Mouse (Mus musculus): ENCODE measurements around the gene Ube2m. TPM values are rescaled to one million over a fixed set of nuclear protein-coding genes. Genes with fewer than 3 reads are reported as not detected.

Ube2m gene
- total RNA-seq, 2 experiments from 2014 or later = 221 to 229 TPM

DNA sequence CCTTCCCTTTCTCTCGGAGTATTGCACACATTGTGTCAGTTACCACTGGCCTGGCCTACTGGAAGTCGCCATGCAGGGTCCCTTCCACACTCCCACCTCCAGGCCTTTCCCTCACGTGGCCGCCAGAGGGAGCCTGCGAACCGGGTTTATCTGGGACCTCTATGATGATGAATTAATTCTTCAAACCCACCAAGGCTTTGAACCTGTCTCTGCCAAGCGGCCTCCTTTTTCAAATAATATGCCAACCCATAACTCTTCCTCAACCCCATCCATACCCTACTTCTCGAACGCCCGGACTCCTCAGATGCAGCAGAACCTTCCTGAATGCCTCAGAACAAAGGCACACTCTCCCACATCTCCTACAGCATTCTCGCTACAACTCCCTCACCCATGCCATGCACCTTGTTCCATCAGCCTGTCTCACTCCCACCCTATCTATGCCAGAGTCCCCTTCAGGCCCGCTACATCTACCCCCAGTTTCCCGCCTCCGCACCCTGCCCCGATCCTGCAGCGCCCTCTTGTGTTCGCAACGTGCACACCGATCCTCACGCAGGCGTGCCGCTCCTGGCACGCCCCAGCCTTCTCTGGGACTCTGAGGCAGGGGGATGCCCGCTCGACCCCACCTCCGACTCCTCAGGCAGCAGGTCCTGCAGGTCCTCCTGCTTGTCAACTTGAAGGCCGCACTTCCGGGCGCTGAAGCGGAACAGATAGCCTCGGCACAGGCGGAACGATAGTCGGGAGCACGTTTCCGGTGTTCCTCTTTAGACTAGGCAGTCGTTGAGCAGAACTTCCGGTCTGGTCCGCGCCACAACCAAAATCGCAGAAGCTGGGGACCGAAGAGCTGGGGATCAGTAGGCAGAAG, 28.7 kb downstream of the Ube2m start:
- intact Hi-C loops (cut with DNase I) = loop anchor here (2.0 to 5.0 kb wide), 3 partner anchors 15 to 97 kb away; no protein-coding TSS in a partner anchor

DNA sequence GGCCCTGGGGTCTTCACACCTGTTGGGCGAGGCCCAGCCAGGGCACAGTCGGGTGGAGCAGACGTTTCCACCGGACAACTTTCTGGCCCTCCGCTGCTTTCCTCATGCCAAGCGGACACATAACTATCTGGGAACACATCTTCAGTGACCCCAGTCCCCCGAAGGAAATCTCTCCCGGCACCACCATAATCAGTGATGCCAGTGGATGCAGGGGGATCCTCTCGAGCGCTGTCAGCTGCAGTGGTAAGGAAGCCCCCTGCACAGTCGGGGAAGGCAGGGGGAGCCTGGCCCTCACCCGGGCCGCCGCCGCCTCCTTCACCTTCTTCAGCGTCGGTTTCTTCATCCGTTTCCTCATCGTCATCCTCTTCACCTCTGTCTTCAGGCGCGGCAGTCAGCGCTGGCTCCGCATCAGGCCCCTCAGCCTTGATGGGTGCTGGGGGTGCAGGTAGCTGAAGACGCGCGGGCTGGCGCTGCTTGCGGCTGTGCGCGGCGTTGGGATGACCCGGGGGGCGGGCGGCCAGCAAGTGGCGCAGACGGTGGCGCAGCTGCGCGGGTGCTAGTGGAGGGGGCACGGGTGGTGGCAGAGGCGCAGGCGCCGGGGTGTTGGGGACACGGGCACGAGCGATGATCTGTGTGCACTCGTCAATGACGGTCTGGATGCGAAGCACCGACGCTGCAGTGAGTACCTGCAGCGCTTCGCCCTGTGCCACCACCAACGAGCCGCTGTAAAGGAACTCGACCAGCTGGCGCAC, 30.6 kb downstream of the Ube2m start:
- DNase-seq (ENCODE audit: extremely low spot score in 1 of 2, low spot score in 2 of 2) = peak in 1 of 2 experiments; percentile 58
- intact Hi-C loops (cut with DNase I) = loop anchor here (2.0 to 5.0 kb wide), 3 partner anchors 17 to 95 kb away; no protein-coding TSS in a partner anchor

More for the DNA sequence above, 28.7 kb downstream of the Ube2m start:
- DNase-seq (ENCODE audit: extremely low spot score in 1 of 2, low spot score in 2 of 2) = peak; percentile 94 to 95

DNA sequence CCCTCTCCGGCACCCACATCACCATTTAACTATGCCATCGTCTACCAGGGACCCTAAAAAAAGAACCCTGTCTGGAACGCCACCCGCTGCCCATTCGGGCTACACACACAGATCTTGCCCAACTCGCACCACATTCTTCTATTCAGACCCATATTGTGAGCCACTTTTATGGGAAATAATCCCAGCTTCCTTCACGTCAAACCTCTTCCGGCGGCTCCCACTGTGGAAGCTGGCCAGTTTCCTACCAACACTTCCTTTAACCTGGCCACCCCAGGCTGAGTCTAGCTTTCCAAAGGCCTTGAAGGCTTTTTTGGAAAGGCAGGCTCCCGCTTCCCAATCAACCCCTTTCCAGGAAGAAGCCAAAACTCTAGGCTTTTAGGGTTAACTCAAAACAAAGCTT, 31.5 kb downstream of the Ube2m start:
- intact Hi-C loops (cut with DNase I) = loop anchor here (5.0 kb wide), 2 partner anchors 36 to 94 kb away; no protein-coding TSS in a partner anchor
- DNase-seq (ENCODE audit: extremely low spot score in 1 of 2, low spot score in 2 of 2) = peak in 1 of 2 experiments; percentile 29

DNA sequence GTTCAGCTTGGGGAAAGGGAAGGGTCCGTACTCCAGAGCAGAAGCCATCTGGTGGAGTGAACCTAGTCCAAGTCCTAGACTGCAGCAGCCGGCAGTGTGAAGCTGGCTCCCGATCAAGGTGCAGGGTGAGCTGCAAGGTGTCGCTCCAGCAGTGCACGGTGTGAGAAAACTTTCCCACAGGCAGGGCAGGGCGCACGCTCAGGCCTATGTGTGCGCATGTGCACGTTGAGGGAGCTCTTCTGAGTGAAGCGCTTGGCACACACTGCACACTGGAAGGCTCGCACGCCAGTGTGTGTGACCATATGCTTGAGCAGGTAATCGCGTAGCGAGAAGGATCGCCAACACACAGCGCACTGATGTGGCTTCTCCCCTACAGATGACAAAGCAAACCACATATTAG, 32.1 kb downstream of the Ube2m start:
- intact Hi-C loops (cut with DNase I) = loop anchor here (5.0 kb wide), 2 partner anchors 36 to 94 kb away; no protein-coding TSS in a partner anchor
- peak in 1 of 2 experiments; percentile 26 for DNase-seq (ENCODE audit: extremely low spot score in 1 of 2, low spot score in 2 of 2)

DNA sequence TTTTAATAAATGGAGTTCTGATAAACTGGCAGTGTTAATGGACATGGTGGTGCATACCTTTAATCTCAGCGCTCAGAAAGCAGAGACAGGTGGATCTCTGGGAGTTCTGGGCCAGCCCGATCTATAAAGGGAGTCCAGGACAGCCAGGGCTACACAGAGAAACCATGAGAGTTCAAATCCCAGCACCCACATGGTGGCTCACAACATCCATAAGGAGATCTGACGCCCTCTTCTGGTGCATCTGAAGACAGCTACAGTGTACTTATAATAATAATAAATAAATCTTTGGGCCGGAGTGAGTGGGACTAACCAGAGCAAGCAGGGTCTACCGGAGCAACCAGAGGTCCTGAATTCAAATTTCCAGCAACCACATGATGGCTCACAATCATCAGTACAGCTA, 34.7 kb downstream of the Ube2m start:
- DNase-seq (ENCODE audit: extremely low spot score in 1 of 2, low spot score in 2 of 2) = no peak
- intact Hi-C loops (cut with DNase I) = no loop called here

DNA sequence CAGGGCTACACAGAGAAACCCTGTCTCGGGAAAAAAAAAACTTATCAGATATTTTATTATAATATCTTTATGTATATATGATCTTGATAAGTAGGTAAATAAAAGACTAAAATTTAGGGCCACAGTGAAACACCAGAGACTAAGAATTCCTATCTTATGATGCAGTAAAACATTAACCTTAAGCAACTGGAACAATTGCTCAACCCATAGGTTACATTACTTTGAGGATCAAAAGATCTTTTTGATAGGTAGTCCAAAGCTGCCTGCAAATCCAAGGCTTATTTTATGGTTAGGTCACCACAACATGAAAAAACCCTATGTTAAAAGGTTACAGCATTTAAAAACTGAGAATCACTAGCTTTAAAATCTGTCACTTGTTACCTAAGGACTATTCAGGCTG, 36.5 kb downstream of the Ube2m start:
- intact Hi-C loops (cut with DNase I) = no loop called here
- DNase-seq (ENCODE audit: extremely low spot score in 1 of 2, low spot score in 2 of 2) = no peak

DNA sequence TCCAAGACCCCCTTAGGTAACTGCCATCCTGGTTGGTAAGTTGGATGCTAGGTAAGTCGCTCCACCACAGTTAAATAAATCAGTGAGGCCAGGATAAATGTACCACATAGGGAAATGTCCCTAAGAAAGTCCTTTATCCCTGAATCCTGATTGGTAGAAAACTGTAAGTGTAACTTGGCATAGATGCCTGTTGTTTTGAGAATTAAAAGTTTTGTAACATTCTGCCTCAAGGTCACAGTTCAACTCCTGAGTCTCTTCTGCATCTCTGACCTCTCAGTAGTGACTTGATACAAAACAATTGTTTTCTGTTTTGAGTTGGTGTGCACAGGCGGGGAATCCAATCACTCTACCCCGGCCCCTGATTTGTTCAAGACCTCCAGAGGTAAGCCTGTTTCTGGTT, 39.2 kb downstream of the Ube2m start, which contains the start of gene Trim28:
TSS of gene Trim28 (plus strand) at position 264 of the 400 bp plus-strand sequence.
- intact Hi-C loops (cut with DNase I) = no loop called here
- no peak for DNase-seq (ENCODE audit: extremely low spot score in 1 of 2, low spot score in 2 of 2)

DNA sequence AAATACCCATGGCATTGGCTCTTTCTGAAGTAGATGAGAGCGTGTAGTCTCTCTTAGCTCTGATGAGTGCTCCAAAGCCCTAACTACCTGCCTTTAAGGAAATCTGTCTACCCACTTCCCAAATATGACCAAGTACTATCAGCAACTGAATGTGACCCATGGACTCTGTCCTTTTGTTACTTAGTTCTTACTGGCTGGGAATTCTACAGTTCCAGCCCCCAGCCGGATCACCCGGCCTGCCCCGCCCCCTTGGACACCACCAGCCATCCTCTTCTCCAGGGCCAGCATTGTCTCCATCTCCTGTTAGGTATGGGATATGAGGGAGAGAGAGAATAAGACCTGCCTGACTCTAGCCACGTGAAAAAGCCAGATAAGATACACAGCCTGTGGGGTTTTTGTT, 40.0 kb downstream of the Ube2m start, which contains the start of gene Slc27a5:
TSS of gene Slc27a5 (minus strand) at position 140 of the 400 bp plus-strand sequence.
- DNase-seq (ENCODE audit: extremely low spot score in 1 of 2, low spot score in 2 of 2) = no peak
- intact Hi-C loops (cut with DNase I) = no loop called here

DNA sequence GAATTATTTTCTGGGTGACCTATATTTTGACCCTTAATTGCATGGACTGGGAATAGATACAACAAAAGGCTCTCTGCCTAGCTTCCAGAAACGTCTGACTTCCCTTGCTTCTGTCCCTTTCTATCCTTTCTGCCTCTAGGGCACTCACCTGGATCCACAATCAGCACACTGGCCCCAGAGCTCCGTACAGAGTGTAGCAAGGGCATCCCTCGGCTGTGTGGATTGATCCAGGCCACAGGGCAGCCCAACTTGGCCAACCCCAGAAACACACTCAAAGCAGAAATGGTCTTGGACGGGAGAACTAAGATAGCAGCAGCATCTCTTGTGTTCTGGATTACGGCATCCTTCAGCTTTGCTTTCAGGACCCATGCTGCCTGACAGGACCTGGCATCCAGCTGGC, 40.8 kb downstream of the Ube2m start:
- intact Hi-C loops (cut with DNase I) = no loop called here
- no peak for DNase-seq (ENCODE audit: extremely low spot score in 1 of 2, low spot score in 2 of 2)

DNA sequence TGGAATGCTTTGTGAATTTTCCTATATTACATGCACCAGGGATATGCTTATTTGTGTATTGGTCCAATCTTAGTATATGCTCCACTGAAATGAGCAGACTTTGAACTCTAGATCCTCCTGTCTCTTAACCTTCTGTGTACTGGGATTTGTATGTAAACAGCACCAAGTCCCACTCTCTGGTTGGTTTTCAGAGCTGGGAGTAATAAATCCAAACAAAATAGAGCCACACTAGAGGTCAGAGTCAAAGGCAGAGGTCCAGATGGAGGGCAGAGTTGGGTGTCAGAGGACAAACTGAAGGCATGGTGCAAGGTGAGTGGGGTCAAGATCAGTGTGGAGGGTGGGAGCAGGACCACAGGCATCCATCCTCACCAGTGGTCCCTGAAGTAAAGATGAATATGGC, 42.2 kb downstream of the Ube2m start:
- DNase-seq (ENCODE audit: extremely low spot score in 1 of 2, low spot score in 2 of 2) = no peak
- intact Hi-C loops (cut with DNase I) = no loop called here

DNA sequence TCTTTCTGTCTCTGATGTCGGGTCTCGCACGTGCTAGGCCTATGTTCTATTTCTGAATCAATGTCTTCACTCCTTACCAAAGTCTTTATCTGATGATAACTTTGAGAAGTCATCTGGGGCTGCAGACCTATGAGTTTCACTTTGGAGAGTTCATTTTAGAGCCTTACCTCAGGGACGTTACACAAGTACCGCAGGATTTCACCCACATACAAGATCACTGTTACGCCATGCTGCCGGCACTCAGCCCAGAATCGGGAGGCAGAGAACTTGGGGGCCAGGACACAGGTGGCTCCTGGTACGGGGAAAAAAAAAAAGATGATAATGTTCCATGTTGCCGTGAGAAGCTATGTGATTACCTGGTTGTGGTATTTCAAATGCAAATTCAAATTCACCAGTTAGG, 44.9 kb downstream of the Ube2m start:
- intact Hi-C loops (cut with DNase I) = no loop called here
- no peak for DNase-seq (ENCODE audit: extremely low spot score in 1 of 2, low spot score in 2 of 2)

DNA sequence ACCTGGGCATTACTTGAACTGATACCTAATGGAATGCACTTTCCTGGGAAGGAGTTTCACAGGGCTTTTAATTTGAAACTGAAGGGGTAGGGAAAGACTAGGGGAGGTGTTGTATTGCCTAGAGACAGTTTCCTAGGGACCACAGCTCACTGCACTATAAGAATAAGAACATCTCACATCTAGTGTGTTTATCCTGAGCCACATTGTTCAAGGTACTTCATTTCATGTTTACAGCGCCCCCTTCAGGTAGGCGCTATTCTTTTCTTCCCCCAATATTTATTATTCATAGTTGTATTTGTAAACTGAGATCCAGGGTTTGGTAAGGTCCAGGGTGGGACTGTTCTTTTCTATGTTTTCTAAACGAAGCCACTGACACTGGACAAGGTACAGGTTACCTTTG, 45.9 kb downstream of the Ube2m start:
- intact Hi-C loops (cut with DNase I) = no loop called here
- no peak for DNase-seq (ENCODE audit: extremely low spot score in 1 of 2, low spot score in 2 of 2)

DNA sequence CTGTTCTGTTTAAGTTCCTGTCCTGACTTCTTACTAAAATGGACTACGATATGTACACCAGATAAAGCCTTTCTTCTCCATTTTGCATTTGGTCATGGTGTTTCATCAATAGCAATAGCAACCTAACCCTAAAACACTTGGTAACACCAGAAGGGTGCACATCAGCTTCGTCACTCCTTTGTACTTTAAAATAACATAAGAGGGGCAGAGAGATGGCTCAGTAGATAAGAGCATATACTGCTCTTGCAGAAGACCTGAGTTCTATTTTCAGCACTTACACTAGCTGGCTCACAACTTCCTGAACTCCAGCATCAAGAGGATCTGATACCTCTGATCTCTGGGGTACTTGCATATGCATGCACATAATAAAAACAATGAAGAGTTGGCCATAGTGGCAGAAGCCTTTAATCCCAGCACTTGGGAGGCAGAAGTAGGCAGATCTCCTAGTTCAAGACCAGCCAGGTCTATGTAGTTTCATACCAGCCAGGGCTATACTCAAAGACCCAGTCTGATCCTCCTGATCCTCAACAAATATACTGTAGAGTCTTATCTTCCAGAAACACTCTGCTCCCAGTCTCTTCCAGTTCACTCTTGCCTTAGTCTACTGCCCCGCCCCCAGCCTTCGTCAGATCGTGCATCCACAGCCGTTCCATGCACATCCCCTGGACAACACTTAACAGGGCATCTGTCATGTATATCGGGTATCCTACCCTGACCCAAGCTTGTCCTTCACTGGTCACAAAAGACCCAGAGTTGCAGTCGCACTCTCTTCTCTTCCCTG, 50.5 kb downstream of the Ube2m start:
- DNase-seq (ENCODE audit: extremely low spot score in 1 of 2, low spot score in 2 of 2) = no peak

DNA sequence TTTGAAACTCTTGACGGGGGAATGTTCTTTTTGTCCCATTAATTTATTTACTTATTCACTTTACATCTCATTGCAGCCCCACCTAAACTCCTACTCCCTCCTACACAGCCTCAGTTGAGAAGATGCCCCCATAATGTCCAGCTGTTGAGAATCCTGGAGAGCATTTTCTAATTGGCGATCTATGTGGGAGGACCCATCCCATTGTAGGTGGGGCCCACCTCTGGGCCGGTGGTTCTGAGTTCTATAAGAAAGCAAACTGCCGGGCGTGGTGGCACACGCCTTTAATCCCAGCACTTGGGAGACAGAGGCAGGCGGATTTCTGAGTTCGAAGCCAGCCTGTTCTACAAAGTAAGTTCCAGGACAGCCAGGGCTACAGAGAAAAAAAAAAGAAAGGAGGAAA, 51.2 kb downstream of the Ube2m start:
- intact Hi-C loops (cut with DNase I) = no loop called here
- DNase-seq (ENCODE audit: extremely low spot score in 1 of 2, low spot score in 2 of 2) = no peak

More for the DNA sequence above, 50.5 kb downstream of the Ube2m start:
- intact Hi-C loops (cut with DNase I) = no loop called here

DNA sequence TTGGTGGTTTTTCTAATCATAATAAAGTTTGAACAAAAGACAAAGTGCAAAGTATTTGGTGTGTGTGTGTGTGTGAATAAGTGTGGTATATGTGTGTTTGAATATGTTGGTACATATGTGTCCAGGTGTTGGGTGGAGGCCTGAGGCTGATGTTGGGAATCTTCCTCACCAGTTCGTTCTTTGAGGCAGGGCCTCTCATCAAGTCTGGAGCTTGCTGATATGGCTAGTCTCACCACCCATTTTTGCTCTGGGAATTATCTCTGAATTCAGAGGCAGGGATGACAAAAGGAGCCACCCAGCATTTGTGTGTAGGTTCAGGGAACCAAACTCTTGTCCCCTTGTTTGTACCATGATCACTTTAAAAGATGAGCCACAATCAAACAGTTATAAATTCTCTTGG, 52.4 kb downstream of the Ube2m start:
- intact Hi-C loops (cut with DNase I) = no loop called here
- DNase-seq (ENCODE audit: extremely low spot score in 1 of 2, low spot score in 2 of 2) = no peak

Data from left cerebral cortex, postnatal 10 days (tissue).